Mouse (Mus musculus) adrenal gland, postnatal 10 days (tissue): ENCODE measurements at regions not wholly inside any gene's neighbourhood (a gene's known extent, or its start where the extent isn't known, plus 50 kb on each side); places are given as distances from the start of the nearest gene placed in this dataset.
A peak's percentile ranks its signal among the peaks of the same experiment; 100 is the strongest.
"Not testable (repeated sequence)": the region's sequence is repeated elsewhere in the genome, so short reads cannot be mapped to it uniquely, and the experiment has no call there.

ENCODE experiments used
- DNase-seq: peaks from one replicate; pipeline ENCODE4 v3.0.0; 2021; ENCODE audit warnings: mixed read lengths

DNA sequence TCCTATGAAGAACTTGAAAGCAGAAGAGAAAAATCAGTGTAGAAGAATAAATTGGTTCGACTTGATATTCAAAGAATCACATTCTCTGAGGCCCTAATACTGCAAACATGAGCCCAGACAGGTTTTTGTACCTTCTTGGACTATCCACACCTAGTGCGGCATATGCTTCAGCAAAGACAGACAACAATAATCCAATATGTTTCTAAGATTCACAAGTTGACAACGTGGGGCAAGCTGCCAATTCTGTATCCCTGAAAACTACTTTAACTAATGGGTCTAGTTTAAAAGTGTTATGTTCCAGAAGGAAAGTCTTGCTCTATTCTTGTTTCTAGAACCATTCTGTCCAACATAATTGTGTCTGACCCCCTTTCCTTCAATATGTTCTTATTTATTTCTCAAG, 796.0 kb downstream of the Cypt12 start:
- no peak for DNase-seq

DNA sequence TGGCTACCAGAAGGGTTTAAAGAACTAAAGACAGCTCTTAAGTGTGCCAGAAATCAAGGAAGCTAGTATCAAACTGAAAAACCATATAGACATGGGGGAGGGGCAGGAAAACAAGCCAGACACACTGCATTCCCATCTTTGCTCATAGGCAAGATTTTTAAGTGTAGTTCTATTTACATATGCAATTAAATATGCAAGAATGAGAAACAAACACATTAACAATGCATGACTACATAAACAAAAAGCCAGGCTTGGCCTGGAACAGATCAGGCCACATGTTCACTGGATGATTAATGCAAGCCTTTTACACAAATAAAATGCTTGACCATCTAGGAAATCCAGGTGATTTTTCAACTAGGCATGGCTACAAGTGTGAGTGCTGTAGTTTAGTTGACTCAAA, 798.0 kb downstream of the Cypt12 start:
- DNase-seq: no peak

GRCm38 (mm10) chr3:18746898-18747297, 798.7 kb downstream of the Cypt12 start:
- DNase-seq: no peak

GRCm38 (mm10) chr3:18751660-18752259, 803.5 kb downstream of the Cypt12 start:
- no peak for DNase-seq

- DNase-seq: peak; percentile 24
These were observed 816.3 kb downstream of the Cypt12 start for GRCm38 (mm10) chr3:18764301-18765078.

DNA sequence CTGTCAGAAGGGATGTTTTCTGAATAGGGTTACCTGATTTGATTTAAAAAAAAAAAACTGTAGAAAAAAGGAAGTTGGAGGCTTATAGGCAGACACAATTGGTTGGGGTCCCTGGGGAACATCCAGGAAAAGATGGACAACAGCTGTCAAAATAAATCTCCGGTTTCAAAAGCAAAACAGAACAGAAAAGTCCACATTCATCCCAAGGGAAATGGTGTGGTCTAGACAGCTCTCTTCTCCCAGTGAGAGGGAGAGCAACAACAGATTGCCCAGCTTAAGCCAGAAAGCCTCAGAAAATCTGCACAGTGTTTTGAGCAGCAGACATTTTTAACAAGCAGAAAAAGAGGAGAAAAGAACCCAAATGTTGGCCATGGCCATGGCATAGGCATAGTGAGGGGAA, 830.3 kb downstream of the Cypt12 start:
- DNase-seq: no peak

DNA sequence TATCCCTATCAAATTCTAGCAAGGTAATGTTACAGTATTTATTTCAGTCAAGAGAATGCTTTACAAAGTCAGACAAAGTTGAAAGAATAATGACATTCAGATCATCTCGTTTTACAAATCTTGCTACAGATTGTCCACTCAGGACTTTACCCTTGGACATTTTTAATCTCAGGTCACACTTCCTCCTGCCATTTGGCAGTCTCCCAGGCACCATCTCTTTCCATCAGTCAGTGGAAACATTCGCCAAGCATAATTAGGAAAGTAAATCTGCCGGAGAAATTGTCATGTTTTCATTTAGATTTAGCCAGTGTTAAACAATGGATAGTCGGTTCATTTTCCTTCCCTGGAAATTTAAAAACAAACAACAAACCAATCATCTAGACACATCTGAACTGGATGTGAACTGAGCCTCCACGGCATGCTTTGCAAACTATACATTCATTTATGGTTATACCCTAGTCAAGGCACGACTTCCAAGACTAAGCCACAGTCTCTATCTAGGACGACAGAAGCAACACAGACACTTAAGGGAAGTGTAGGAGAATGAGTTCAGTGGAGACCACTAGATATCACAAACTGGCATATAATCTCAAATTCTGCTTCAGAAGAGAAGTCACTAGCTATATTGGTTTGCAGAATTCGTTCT, 839.4 kb downstream of the Cypt12 start:
- DNase-seq: peak; percentile 2

GRCm38 (mm10) chr3:18802794-18803193, 825.7 kb downstream of the 1700064H15Rik start:
- DNase-seq: no peak

DNA sequence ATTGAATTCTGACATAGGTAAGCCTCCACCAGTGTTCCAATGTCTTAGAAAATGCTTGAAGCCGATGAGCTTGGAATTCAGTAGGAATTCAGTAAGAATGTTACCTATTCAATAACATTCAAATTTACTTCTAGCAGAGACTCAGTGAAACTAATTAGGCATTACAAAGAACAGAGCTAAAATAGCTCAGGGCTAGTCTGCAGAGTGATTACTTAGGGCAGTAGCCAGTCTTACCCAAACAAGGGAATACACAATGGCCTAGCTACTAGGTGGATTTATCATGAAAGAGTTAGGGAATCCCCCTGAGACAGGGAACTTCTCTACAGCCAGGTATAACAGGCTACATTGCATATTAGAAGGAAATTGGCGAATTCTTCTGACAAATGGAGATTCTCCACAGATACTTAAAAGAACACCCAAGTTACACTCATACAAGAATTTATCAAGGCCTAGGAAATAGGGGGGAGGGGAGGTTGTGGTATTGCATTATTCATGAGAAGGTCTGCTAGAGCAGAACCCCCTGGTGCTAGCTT, 799.6 kb downstream of the 1700064H15Rik start:
- not testable (repeated sequence) for DNase-seq

DNA sequence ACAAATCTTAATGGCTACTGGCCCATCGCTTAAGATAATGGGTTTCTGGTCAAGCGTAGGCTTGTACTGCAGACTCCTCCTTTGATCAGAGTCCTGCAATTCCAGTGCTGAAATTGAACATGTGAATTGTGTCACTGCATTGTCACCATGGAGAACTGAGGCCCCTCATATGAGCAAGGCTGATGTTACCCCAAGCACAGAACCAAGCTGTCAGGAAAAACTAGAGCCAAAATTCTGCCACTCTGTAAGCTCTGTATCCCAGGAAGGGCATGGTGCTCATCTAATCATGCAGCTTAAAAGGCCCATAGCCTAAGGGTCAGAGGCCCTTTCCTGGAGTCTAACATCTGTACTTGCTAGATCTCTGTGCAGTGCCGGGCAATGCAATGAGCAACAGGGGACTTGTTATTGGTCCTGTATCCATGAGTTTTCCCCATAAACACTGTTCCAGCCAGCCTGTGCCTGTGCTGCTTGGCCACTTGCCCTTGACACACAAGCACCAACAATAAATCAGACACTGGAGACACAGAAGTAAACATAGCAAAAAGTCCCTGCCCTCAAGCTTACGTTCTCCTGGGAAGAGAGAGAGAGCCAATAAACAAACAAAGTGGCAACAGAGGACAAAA, 760.2 kb downstream of the 1700064H15Rik start:
- DNase-seq: peak; percentile 5

DNA sequence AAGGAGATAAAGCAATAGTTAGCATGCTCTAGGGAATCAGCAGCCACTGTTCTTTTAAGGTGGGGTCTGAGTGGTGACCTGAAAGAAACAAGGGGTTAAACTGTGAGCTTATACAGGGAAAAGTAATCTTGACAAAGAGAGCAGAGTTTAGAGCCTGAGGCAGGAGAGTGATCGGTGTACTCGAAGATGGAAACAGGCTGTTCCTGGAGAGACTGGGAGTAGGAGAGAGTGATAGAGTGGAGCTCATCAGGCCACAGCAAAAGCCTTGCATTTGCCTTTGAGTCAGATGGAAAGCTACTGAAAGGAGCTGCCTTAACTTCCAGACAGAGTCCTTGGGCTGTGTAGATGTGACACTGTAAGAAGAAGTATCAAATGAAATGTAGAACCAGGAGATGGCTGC, 759.7 kb downstream of the 1700064H15Rik start:
- no peak for DNase-seq

DNA sequence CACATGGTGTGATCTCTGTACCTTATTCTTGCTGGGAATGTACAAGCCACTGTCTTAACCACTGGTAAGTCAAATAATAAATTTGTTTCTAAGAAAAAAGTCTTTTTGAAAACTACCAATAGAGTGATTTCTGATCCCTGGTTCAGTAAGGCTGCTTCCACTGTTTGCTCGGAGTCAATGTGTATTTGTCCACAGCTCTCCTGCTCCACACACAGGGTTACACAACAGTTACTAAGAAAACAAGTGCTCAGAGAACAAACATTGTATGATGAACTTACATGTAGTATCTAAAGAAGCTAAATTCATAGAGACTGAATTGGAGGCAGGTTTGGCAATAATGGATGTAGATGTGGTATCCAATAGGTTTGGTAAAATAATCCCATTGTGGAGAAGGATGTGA, 751.4 kb downstream of the 1700064H15Rik start:
- no peak for DNase-seq

- no peak for DNase-seq
These were observed 750.9 kb downstream of the 1700064H15Rik start for GRCm38 (mm10) chr3:18877572-18877971.

GRCm38 (mm10) chr3:18881186-18881585, 747.3 kb downstream of the 1700064H15Rik start:
- DNase-seq: no peak

GRCm38 (mm10) chr3:18892813-18893212, 735.7 kb downstream of the 1700064H15Rik start:
- no peak for DNase-seq

DNA sequence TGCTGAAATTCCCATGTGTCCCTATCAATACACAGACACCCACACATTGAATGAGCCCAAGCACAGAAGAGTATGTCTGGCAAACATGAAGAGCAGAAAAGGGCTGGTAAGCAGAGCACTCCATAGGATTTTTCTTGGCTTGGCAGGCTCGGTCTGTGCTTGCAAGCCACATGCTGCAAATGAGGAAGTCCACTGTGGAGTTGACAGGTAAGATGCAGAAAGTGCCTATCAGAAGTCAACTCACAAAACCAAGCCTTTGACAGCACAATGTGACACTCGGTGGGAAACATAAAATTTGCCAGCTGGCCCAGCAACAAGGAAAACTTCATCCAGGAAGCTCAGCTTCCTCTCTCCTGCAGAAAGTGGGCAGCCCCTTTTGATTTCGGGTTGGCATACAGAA, 722.7 kb downstream of the 1700064H15Rik start:
- DNase-seq: no peak

DNA sequence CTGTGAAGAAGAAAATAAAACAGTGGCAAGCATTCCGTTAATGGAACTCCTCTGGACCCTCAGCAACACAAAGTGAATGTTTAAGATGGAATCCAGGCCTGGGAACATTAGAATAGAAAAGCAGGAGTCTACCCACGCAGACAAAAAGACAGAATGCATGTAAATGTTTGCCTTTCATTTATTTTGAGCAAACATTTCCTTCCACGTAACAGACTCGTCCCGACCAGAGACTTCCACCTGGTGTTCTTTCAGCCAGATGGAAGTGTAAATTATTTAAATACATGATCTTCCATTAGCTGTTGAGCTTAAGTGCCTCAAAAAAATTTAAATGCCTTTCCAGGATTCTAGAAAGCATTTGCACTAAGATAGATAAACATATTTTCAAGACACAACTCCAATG, 722.3 kb downstream of the 1700064H15Rik start:
- no peak for DNase-seq

GRCm38 (mm10) chr3:18908737-18909136, 719.7 kb downstream of the 1700064H15Rik start:
- DNase-seq: no peak

GRCm38 (mm10) chr3:18928401-18929104, 699.9 kb downstream of the 1700064H15Rik start:
- DNase-seq: no peak

- DNase-seq: no peak
These were observed 699.4 kb downstream of the 1700064H15Rik start for GRCm38 (mm10) chr3:18929105-18929492.

GRCm38 (mm10) chr3:18932983-18933726, 695.3 kb downstream of the 1700064H15Rik start:
- no peak for DNase-seq
